Mouse (Mus musculus): ENCODE measurements around the gene Mrpl58.
"Not testable (repeated sequence)": the region's sequence is repeated elsewhere in the genome, so short reads cannot be mapped to it uniquely, and the experiment has no call there.

Mrpl58 gene

DNA sequence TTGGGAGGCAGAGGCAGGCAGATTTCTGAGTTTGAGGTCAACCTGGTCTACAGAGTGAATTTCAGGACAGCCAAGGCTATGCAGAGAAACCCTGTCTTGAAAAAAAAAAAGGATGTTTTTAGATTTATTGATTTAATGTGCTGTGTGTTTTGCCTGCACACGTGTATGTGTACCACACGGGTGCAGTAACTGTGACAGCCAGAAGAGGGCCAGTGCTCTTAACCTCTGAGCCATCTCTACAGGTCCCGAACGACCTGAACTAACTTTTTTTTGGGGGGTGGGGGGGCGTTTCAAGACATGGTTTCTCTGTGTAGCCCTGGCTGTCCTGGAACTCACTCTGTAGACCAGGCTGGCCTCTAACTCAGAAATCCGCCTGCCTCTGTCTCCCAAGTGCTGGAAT lies 51.3 kb downstream of the Mrpl58 start:
- DNase-seq (ENCODE audit: low read depth in 2 of 2, low spot score in 2 of 2) = not testable (repeated sequence)

DNA sequence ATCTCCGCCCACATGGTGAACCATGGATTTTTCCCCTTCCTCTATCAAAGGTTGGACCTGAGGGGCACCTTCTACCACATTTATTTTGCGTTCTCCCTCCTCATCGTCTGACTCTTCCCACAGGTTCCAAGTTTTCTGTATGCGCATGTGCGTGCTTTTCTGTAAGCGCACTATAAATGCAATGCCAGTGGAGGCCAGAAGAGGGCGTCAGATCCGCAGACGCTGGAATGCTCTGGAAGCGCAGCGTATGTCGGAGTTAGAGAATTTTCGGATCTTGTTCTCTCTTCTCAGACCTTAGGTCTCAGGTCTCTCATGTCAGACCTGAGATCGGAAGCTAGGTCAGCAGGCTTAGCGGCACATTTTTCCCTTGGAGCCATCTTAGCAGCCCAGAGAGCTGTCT lies 52.1 kb downstream of the Mrpl58 start:
- DNase-seq (ENCODE audit: low read depth in 2 of 2, low spot score in 2 of 2) = no peak

DNA sequence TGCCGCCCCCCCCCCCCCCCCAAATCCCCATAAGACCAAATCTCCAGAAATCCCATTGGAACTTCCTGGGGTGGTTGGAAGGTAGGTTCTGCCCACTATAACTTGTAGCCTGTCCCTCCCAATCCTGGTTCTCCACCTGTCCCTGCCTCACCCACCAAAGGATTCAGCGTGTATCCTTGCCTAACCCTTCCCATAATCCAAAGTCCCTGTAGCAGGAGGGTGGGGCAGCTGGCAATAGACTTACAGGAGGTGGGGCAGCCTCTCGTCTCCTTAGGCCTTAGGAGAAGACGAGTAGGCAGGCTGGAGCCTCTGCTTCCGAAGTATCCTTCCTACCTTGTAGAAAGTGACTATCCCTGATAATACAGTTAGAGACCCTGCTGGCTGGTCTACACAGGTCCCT lies 52.6 kb downstream of the Mrpl58 start:
- DNase-seq (ENCODE audit: low read depth in 2 of 2, low spot score in 2 of 2) = no peak

DNA sequence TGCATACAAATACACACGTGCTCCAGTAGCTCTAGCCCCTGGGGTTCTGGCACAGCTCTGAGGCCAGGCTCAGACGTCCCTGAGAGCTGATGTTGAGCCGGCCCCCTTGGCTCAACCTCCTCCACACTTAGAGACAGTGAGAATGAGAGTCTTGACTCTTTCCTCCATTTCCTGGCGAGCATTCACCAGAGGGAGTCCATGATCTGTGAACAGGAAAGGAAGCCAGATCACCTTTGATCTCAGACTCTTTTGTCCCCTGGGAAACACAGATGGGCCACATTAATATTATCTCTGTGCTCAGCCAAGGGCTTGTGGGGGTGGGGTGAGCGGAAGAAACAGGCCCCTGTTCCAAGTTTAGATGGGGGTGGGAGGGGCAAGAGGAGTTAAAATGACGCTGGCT lies 53.9 kb downstream of the Mrpl58 start:
- no peak for DNase-seq (ENCODE audit: low read depth in 2 of 2, low spot score in 2 of 2)

DNA sequence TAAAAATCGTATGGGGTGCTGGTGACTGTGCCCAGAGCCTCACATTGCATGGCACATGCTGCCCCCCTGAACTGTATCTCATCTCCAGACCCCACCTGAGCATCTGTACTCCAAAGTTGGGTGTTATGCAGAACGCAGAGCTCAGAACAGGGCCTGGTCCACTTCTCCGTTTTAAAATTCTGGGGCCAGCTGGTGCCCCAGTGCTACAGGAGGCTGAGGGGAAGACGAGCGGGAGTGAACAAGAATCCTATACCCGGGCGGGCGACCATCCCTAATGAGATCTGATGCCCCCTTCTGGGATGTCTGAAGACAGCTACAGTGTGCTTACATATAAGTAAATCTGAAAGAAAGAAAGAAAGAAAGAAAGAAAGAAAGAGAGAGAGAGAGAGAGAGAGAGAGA lies 57.4 kb downstream of the Mrpl58 start:
- DNase-seq (ENCODE audit: low read depth in 2 of 2, low spot score in 2 of 2) = no peak

DNA sequence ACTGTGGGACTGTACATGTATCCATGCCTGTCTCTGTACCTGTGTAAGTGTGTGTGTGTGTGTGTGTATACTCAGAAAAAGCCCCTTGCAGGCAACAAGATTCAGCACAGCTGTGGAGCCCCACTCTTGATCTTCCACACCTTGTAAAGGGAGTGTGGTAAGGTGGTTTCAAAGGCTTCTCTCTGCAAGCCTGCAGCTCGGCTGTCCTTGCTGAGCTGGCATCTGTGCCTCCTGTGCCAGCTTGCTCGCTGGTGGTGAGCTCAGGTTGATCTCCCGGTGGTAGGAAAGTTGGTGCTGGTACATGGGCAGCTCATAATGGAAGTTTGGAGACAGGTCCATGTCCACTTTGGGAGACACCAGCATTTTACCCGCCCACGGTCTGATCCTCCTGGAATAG lies 58.3 kb downstream of the Mrpl58 start:
- no peak for DNase-seq (ENCODE audit: low read depth in 2 of 2, low spot score in 2 of 2)

All from CD8-positive naive resting alpha-beta T cell, adult 2 months (primary cell).